Mouse (Mus musculus) liver, postnatal 0 days (tissue): ENCODE results near the gene Fer1l5. TPM values are rescaled to one million over a fixed set of nuclear protein-coding genes. Genes with fewer than 3 reads are reported as not detected.

Source experiments
- ATAC-seq: fragments of 200-750 bp; cut with Nextera tagmentation; 2 replicates; pipeline ENCODE4 v1.8.0; 2017; ENCODE audit warnings: mild to moderate bottlenecking, moderate library complexity
- DNase-seq: peaks from one replicate; pipeline ENCODE4 v3.0.0-alpha.2; 2016
- H3K27ac ChIP-seq: fragments of 300-500 bp; sonication (generic); 2 replicates; pipeline ENCODE4 v1.5.1; 2014; ENCODE audit warnings: antibody characterized with exemption, moderate library complexity, mild to moderate bottlenecking, low read depth
- H3K27me3 ChIP-seq: fragments of 300-500 bp; sonication (generic); 2 replicates; pipeline ENCODE4 v1.6.1; 2014; ENCODE audit warnings: low read length, control low read depth, mixed read lengths; ENCODE audit not compliant: insufficient read depth
- H3K36me3 ChIP-seq: fragments of 300-500 bp; sonication (generic); replicated peaks from 2 replicates; pipeline ENCODE4 v1.6.1; 2014; ENCODE audit warnings: mild to moderate bottlenecking, control low read depth, low read length, moderate library complexity, mixed read lengths; ENCODE audit not compliant: insufficient read depth
- H3K4me1 ChIP-seq: fragments of 300-500 bp; sonication (generic); 2 replicates; pipeline ENCODE4 v1.6.1; 2014; ENCODE audit warnings: antibody characterized with exemption, mild to moderate bottlenecking, control low read depth; ENCODE audit not compliant: insufficient read depth
- H3K4me2 ChIP-seq: fragments of 300-500 bp; sonication (generic); 2 replicates; pipeline ENCODE4 v1.6.1; 2014; ENCODE audit warnings: low read depth, mild to moderate bottlenecking, low read length, moderate library complexity, mixed read lengths
- H3K4me3 ChIP-seq: fragments of 300-500 bp; sonication (generic); 2 replicates; pipeline ENCODE4 v1.5.1; 2014; ENCODE audit warnings: low read depth, low read length
- H3K9ac ChIP-seq: fragments of 300-500 bp; sonication (generic); replicated peaks from 2 replicates; pipeline ENCODE4 v1.6.1; 2014; ENCODE audit warnings: mild to moderate bottlenecking, moderate library complexity
- H3K9me3 ChIP-seq: fragments of 300-500 bp; sonication (generic); 2 replicates; pipeline ENCODE4 v1.6.1; 2016; ENCODE audit warnings: mild to moderate bottlenecking, control low read depth, low read length, mixed read lengths
- CTCF ChIP-seq: sonication (generic); IDR thresholded peaks from 2 replicates; pipeline ENCODE4 v1.5.1; 2016; ENCODE audit warnings: antibody characterized with exemption, low read depth
- EP300 ChIP-seq: IDR thresholded peaks from 2 replicates; pipeline ENCODE4 v1.6.1; 2016; ENCODE audit warnings: antibody characterized with exemption, low read depth, mild to moderate bottlenecking
- WGBS: fragments of 180-500 bp; shearing (Covaris S2); extraction: QIAGEN DNeasy Blood & Tissue Kit; methylation state at CpG from one replicate; pipeline ENCODE4 v1.1.7; 2014; ENCODE audit not compliant: insufficient replicate concordance; 5-methylcytosine and 5-hydroxymethylcytosine counted together
- polyA plus RNA-seq: library from polyadenylated mRNA; unstranded; fragments of >200 nt; fragmentation: Nextera tagmentation; extraction: Ambion mirVana; gene quantifications from 2 replicates; pipeline ENCODE4 v1.2.1, GENCODE M21; 2015

The Fer1l5 gene
- 0.12 TPM in 2 replicates for polyA plus RNA-seq

- H3K9ac ChIP-seq = no peak within 1 kb of the TSS
- 57% methylated on average over 10 of the region's 10 CpGs for WGBS
- peaks cover 9% of the 10 kb centered on the region for H3K4me1 ChIP-seq
- no peak within 1 kb of the TSS for H3K4me3 ChIP-seq
- H3K4me2 ChIP-seq = no peak within 1 kb of the TSS
- DNase-seq (no peak), ATAC-seq (no peak)
- no peaks in the 10 kb centered on the region for H3K9me3 ChIP-seq
- no peak within 1 kb of the TSS for H3K27ac ChIP-seq
- no peaks in the 10 kb centered on the region for H3K27me3 ChIP-seq
- TF ChIP-seq EP300 = no peak
- no peak for TF ChIP-seq CTCF
- H3K36me3 ChIP-seq = 0 out of 2 replicates have a peak, but pooled peaks cover 4% of the 10 kb centered on the region
Observed at GRCm38 (mm10) chr1:36371934-36372845, at the start of gene Fer1l5. Gene Fer1l5, plus strand, starts transcription at chr1:36372291.

GRCm38 (mm10) chr1:36323076-36323475 lies 49.0 kb upstream of the Fer1l5 start:
- 64% methylated on average over 9 of the region's 9 CpGs for WGBS
- no peak overlapping the region for H3K4me2 ChIP-seq
- no peak overlapping the region for H3K9ac ChIP-seq
- no peak overlapping the region for H3K27ac ChIP-seq
- no peaks in the 10 kb centered on the region for H3K27me3 ChIP-seq
- ATAC-seq (no peak), DNase-seq (no peak)
- TF ChIP-seq CTCF (no peak), EP300 (no peak)
- H3K4me3 ChIP-seq = no peak overlapping the region
- peaks cover 17% of the 10 kb centered on the region for H3K36me3 ChIP-seq
- no peaks in the 10 kb centered on the region for H3K9me3 ChIP-seq
- no peaks in the 10 kb centered on the region for H3K4me1 ChIP-seq

- TF ChIP-seq CTCF (peak; percentile 77), EP300 (no peak)
- Histone ChIP-seq H3K4me1 (no peaks in the 10 kb centered on the region), H3K9me3 (no peaks in the 10 kb centered on the region), H3K4me2 (no peak overlapping the region), H3K27ac (no peak overlapping the region), H3K9ac (no peak overlapping the region), H3K36me3 (peaks cover 10% of the 10 kb centered on the region), H3K4me3 (no peak overlapping the region), H3K27me3 (no peaks in the 10 kb centered on the region)
- DNase-seq = peak; percentile 47
- 32% methylated on average over 8 of the region's 8 CpGs for WGBS
- peak; percentile 44; the same call in 1 of the 2 replicates for ATAC-seq
Observed at GRCm38 (mm10) chr1:36323746-36324448, 48.2 kb upstream of the Fer1l5 start.

GRCm38 (mm10) chr1:36325900-36326321 lies 46.2 kb upstream of the Fer1l5 start:
- 68% methylated on average over 2 of the region's 2 CpGs for WGBS
- Histone ChIP-seq H3K9me3 (no peaks in the 10 kb centered on the region), H3K4me3 (no peak overlapping the region), H3K27ac (no peak overlapping the region), H3K4me1 (no peaks in the 10 kb centered on the region), H3K36me3 (no peaks in the 10 kb centered on the region), H3K4me2 (no peak overlapping the region), H3K27me3 (no peaks in the 10 kb centered on the region), H3K9ac (no peak overlapping the region)
- TF ChIP-seq EP300 (no peak), CTCF (no peak)
- ATAC-seq = no peak
- DNase-seq = no peak

GRCm38 (mm10) chr1:36326815-36327214 lies 45.3 kb upstream of the Fer1l5 start:
- ATAC-seq (no peak), DNase-seq (no peak)
- H3K27ac ChIP-seq = no peak overlapping the region
- TF ChIP-seq EP300 (no peak), CTCF (no peak)
- no peak overlapping the region for H3K4me2 ChIP-seq
- H3K27me3 ChIP-seq = no peaks in the 10 kb centered on the region
- WGBS = 80% methylated on average over 2 of the region's 2 CpGs
- no peak overlapping the region for H3K9ac ChIP-seq
- no peak overlapping the region for H3K4me3 ChIP-seq
- H3K36me3 ChIP-seq = no peaks in the 10 kb centered on the region
- no peaks in the 10 kb centered on the region for H3K4me1 ChIP-seq
- H3K9me3 ChIP-seq = no peaks in the 10 kb centered on the region

GRCm38 (mm10) chr1:36331743-36332142 lies 40.3 kb upstream of the Fer1l5 start:
- no peak for ATAC-seq
- TF ChIP-seq CTCF = no peak
- no peak for TF ChIP-seq EP300
- Histone ChIP-seq H3K9me3 (no peaks in the 10 kb centered on the region), H3K4me3 (no peak overlapping the region), H3K4me2 (no peak overlapping the region), H3K27ac (no peak overlapping the region), H3K9ac (no peak overlapping the region), H3K4me1 (no peaks in the 10 kb centered on the region), H3K27me3 (no peaks in the 10 kb centered on the region), H3K36me3 (peaks cover 16% of the 10 kb centered on the region)
- WGBS = 58% methylated on average over 6 of the region's 6 CpGs
- DNase-seq = no peak
